8 mouse cellular contexts compared by ENCODE assay signal in the genomic region with DNA sequence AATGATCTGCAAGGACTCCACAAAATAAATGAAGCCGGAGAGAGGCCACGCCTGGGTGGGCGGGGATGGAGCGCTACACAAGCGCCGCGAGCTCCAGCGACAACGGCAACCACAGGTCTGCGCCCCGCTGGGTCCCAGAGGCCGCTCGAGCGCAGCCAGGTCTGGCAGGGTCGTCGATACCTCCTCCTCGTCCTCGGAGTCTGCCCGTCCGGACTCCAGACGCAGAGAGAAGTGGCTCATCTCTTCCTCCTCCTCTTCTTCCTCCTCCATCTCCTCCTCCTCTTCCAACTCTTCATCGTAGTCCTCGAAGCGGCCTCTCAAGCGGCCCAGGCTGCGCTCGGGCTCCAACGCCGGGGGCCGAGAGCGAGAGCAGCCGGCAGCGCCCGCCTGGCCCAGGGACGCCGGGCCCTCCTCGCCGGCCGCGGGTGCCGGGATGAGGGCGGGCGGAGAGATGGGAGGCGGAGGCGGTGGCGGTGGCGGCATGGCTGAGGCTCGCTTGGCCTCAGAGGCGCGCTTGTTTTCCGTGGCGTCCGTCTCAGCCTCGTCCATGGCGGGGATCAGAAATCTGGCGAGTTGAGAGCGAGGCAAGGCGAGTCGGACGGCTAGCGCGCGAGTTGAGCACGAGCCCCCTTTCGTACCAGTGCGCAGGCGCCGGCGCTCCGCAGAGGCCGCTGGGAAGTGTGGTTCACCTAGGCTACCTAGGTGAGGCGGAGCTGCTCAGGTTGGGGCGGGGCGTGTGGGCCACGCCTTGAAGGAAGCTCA. TPM values are rescaled to one million over a fixed set of nuclear protein-coding genes. Genes with fewer than 3 reads are reported as not detected.
DNase-seq lines count a peak whose midpoint lies in the region; ATAC-seq and TF ChIP-seq lines count a peak whose summit lies in the region.

Gene Pcgf6, minus strand, starts transcription at position 636 of the 762 bp plus-strand sequence.

- peak; percentile 95 for ATAC-seq in forebrain, embryonic 12.5 days (ENCODE audit: low FRiP score)
- ATAC-seq in heart, postnatal 0 days (ENCODE audit: insufficient read depth, low read depth): peak; percentile 85
- peak; percentile 82 for ATAC-seq in liver, embryonic 15.5 days (ENCODE audit: insufficient read depth)
- peak; percentile 93 for ATAC-seq in neural tube, embryonic 12.5 days (ENCODE audit: low FRiP score, low read depth)
- ATAC-seq in stomach, postnatal 0 days (ENCODE audit: low FRiP score, low TSS enrichment): peak; percentile 85

- peaks cover 13% of the 10 kb centered on the region for H3K36me3 ChIP-seq in ES-Bruce4 (ENCODE audit: control insufficient read depth, insufficient read depth, low read length, poor library complexity, severe bottlenecking)
- peaks cover 22% of the 10 kb centered on the region for H3K36me3 ChIP-seq in forebrain, embryonic 12.5 days (replicated peaks)
- peaks cover 17% of the 10 kb centered on the region; the same call in 1 of the 2 replicates for H3K36me3 ChIP-seq in heart, postnatal 0 days (replicated peaks; ENCODE audit: control insufficient read depth, insufficient read depth, low read length)
- peaks cover 7% of the 10 kb centered on the region for H3K36me3 ChIP-seq in liver, embryonic 15.5 days (replicated peaks)
- peaks cover 21% of the 10 kb centered on the region for H3K36me3 ChIP-seq in neural tube, embryonic 12.5 days
- H3K36me3 ChIP-seq in stomach, postnatal 0 days (ENCODE audit: control insufficient read depth, insufficient read depth, low read length): peaks cover 3% of the 10 kb centered on the region; the same call in 1 of the 2 replicates

- no peak for TF ChIP-seq EP300 in ES-Bruce4 (IDR thresholded peaks at IDR 0.05; ENCODE audit: insufficient read depth, low read depth, low read length)
- no peak for TF ChIP-seq EP300 in heart, postnatal 0 days (IDR thresholded peaks at IDR 0.05; ENCODE audit: low read depth)
- no peak for TF ChIP-seq EP300 in stomach, postnatal 0 days (optimal IDR thresholded peaks at IDR 0.05)

- peak within 1 kb of the TSS; percentile 91 for H3K4me3 ChIP-seq in ES-Bruce4 (ENCODE audit: low read depth, low read length)
- H3K4me3 ChIP-seq in forebrain, embryonic 12.5 days (replicated peaks): peak within 1 kb of the TSS; percentile 83
- H3K4me3 ChIP-seq in heart, postnatal 0 days (ENCODE audit: low read depth, low read length): peak within 1 kb of the TSS; percentile 85
- peak within 1 kb of the TSS; percentile 87 for H3K4me3 ChIP-seq in liver, embryonic 15.5 days (replicated peaks)
- H3K4me3 ChIP-seq in neural tube, embryonic 12.5 days: peak within 1 kb of the TSS; percentile 78
- peak within 1 kb of the TSS; percentile 85 for H3K4me3 ChIP-seq in stomach, postnatal 0 days (ENCODE audit: low read depth, low read length)

- DNase-seq in c-Kit-positive CD71-positive TER-119-positive erythroid progenitor cells, embryonic 14.5 days (ENCODE audit: low spot score): peak; percentile 60
- peak; percentile 55 for DNase-seq in heart, postnatal 0 days (ENCODE audit: low spot score)
- DNase-seq in kidney, postnatal 36 days: peak; percentile 87 to 92
- DNase-seq in stomach, postnatal 0 days (ENCODE audit: low spot score): peak; percentile 89

- H3K4me1 ChIP-seq in ES-Bruce4 (ENCODE audit: control insufficient read depth, insufficient read depth, low read length): peaks cover 1% of the 10 kb centered on the region
- peaks cover 17% of the 10 kb centered on the region for H3K4me1 ChIP-seq in forebrain, embryonic 12.5 days
- H3K4me1 ChIP-seq in heart, postnatal 0 days (ENCODE audit: control insufficient read depth, insufficient read depth): peaks cover 6% of the 10 kb centered on the region; the same call in 1 of the 2 replicates
- H3K4me1 ChIP-seq in liver, embryonic 15.5 days (replicated peaks): peaks cover 23% of the 10 kb centered on the region
- peaks cover 15% of the 10 kb centered on the region for H3K4me1 ChIP-seq in neural tube, embryonic 12.5 days
- H3K4me1 ChIP-seq in stomach, postnatal 0 days (replicated peaks; ENCODE audit: control insufficient read depth, insufficient read depth): peaks cover 3% of the 10 kb centered on the region; the same call in 1 of the 2 replicates

- H3K9ac ChIP-seq in ES-Bruce4 (ENCODE audit: low read depth, poor library complexity, severe bottlenecking): peak within 1 kb of the TSS; percentile 88
- H3K9ac ChIP-seq in forebrain, embryonic 12.5 days: peak within 1 kb of the TSS; percentile 93
- peak within 1 kb of the TSS; percentile 75 for H3K9ac ChIP-seq in heart, postnatal 0 days (replicated peaks; ENCODE audit: low read depth, low read length)
- H3K9ac ChIP-seq in liver, embryonic 15.5 days: peak within 1 kb of the TSS; percentile 78
- peak within 1 kb of the TSS; percentile 90 for H3K9ac ChIP-seq in neural tube, embryonic 12.5 days
- peak within 1 kb of the TSS; percentile 74 for H3K9ac ChIP-seq in stomach, postnatal 0 days (ENCODE audit: low read length)

- peak within 1 kb of the TSS; percentile 64 for H3K4me2 ChIP-seq in forebrain, embryonic 12.5 days
- peak within 1 kb of the TSS; percentile 99 for H3K4me2 ChIP-seq in heart, postnatal 0 days (ENCODE audit: low read depth, low read length)
- peak within 1 kb of the TSS; percentile 98 for H3K4me2 ChIP-seq in liver, embryonic 15.5 days
- H3K4me2 ChIP-seq in neural tube, embryonic 12.5 days (replicated peaks): peak within 1 kb of the TSS; percentile 70
- H3K4me2 ChIP-seq in stomach, postnatal 0 days (replicated peaks; ENCODE audit: low read depth): peak within 1 kb of the TSS; percentile 95

- peak; percentile 66 for TF ChIP-seq POLR2A in ES-Bruce4 (IDR thresholded peaks at IDR 0.05; ENCODE audit: insufficient read depth, low read length)

- no peaks in the 10 kb centered on the region for H3K9me3 ChIP-seq in ES-Bruce4 (replicated peaks; ENCODE audit: control insufficient read depth, insufficient read depth, low read length, poor library complexity, severe bottlenecking)
- no peaks in the 10 kb centered on the region for H3K9me3 ChIP-seq in forebrain, embryonic 12.5 days
- no peaks in the 10 kb centered on the region for H3K9me3 ChIP-seq in heart, postnatal 0 days (replicated peaks; ENCODE audit: control insufficient read depth, low read length)
- no peaks in the 10 kb centered on the region for H3K9me3 ChIP-seq in liver, embryonic 15.5 days (replicated peaks)
- no peaks in the 10 kb centered on the region for H3K9me3 ChIP-seq in neural tube, embryonic 12.5 days
- no peaks in the 10 kb centered on the region for H3K9me3 ChIP-seq in stomach, postnatal 0 days (ENCODE audit: control insufficient read depth, low read length)

- no peak for TF ChIP-seq CTCF in ES-Bruce4 (IDR thresholded peaks at IDR 0.05; ENCODE audit: low read depth, low read length)
- TF ChIP-seq CTCF in heart, postnatal 0 days (IDR thresholded peaks at IDR 0.05; ENCODE audit: low read depth): no peak
- 0 out of 2 replicates have a peak, but pooled peaks have one; percentile 21 for TF ChIP-seq CTCF in stomach, postnatal 0 days (IDR thresholded peaks at IDR 0.05; ENCODE audit: low read depth)

- no peaks in the 10 kb centered on the region for H3K27me3 ChIP-seq in ES-Bruce4 (ENCODE audit: control insufficient read depth, insufficient read depth, low read length, poor library complexity, severe bottlenecking)
- no peaks in the 10 kb centered on the region for H3K27me3 ChIP-seq in forebrain, embryonic 12.5 days
- no peaks in the 10 kb centered on the region for H3K27me3 ChIP-seq in heart, postnatal 0 days (ENCODE audit: control insufficient read depth, insufficient read depth, low read length)
- no peaks in the 10 kb centered on the region for H3K27me3 ChIP-seq in liver, embryonic 15.5 days
- no peaks in the 10 kb centered on the region for H3K27me3 ChIP-seq in neural tube, embryonic 12.5 days (replicated peaks)
- no peaks in the 10 kb centered on the region for H3K27me3 ChIP-seq in stomach, postnatal 0 days (ENCODE audit: control insufficient read depth, insufficient read depth, low read length)

- WGBS in forebrain, embryonic 12.5 days: under 1% methylated on average over 75 of the region's 75 CpGs
- WGBS in heart, postnatal 0 days: 0% methylated on average over 74 of the region's 75 CpGs
- under 1% methylated on average over 75 of the region's 75 CpGs for WGBS in liver, embryonic 15.5 days (ENCODE audit: insufficient replicate concordance)
- 1% methylated on average over 75 of the region's 75 CpGs for WGBS in neural tube, embryonic 12.5 days
- WGBS in stomach, postnatal 0 days: under 1% methylated on average over 53 of the region's 75 CpGs

- peak within 1 kb of the TSS; percentile 46 for H3K27ac ChIP-seq in ES-Bruce4 (ENCODE audit: insufficient read depth, low read length)
- H3K27ac ChIP-seq in forebrain, embryonic 12.5 days: peak within 1 kb of the TSS; percentile 96
- H3K27ac ChIP-seq in heart, postnatal 0 days (ENCODE audit: low read depth): peak within 1 kb of the TSS; percentile 81
- H3K27ac ChIP-seq in liver, embryonic 15.5 days (replicated peaks): peak within 1 kb of the TSS; percentile 85
- peak within 1 kb of the TSS; percentile 93 for H3K27ac ChIP-seq in neural tube, embryonic 12.5 days
- peak within 1 kb of the TSS; percentile 89 for H3K27ac ChIP-seq in stomach, postnatal 0 days (replicated peaks)

RNA-seq across cellular contexts. Expression of gene Pcgf6, which starts in this region (rescaled TPM):
- 70.7 and 73.2 TPM in 2 replicates for polyA plus RNA-seq in ES-Bruce4 (2011; ENCODE audit: insufficient read depth, insufficient read length, low read depth, missing spikeins)
- 32.6 and 33.4 TPM in 2 replicates for polyA plus RNA-seq in forebrain, embryonic 12.5 days (2016; fragmentation: Nextera tagmentation; extraction: Ambion mirVana)
- total RNA-seq in heart, postnatal 0 days (2014; rRNA removed; ENCODE audit: low replicate concordance): 3.3 and 4.3 TPM in 2 replicates
- 4.1 and 4.2 TPM in 2 replicates for polyA plus RNA-seq in heart, postnatal 0 days (2015; fragmentation: Nextera tagmentation; extraction: Ambion mirVana)
- polyA plus RNA-seq in liver, embryonic 15.5 days (2015; fragmentation: Nextera tagmentation; extraction: Ambion mirVana): 6.5 and 7.3 TPM in 2 replicates
- 33.3 and 34.3 TPM in 2 replicates for polyA plus RNA-seq in neural tube, embryonic 12.5 days (2016; fragmentation: Nextera tagmentation; extraction: Ambion mirVana)
- 9.8 and 10.1 TPM in 2 replicates for polyA plus RNA-seq in stomach, postnatal 0 days (2015; fragmentation: Nextera tagmentation; extraction: Ambion mirVana)

Comparison
In these comparisons a context has a peak if more than half of its experiments do, and no peak if none do; other contexts are left out.
1. Peak in every context shown above with its lines: DNase-seq, ATAC-seq, H3K4me3 ChIP-seq and H3K27ac ChIP-seq.
2. H3K27ac ChIP-seq: peak in every context shown above with its lines; median percentile 96 in forebrain, embryonic 12.5 days; 93 in neural tube, embryonic 12.5 days; 89 in stomach, postnatal 0 days; 85 in liver, embryonic 15.5 days; 81 in heart, postnatal 0 days; 46 in ES-Bruce4.